Mouse (Mus musculus) CH12.LX (cell line): ENCODE measurements around the gene Farp1.

Source experiments
- MAFK ChIP-seq: IDR thresholded peaks from 2 replicates; pipeline ENCODE4 v1.6.1; 2011; ENCODE audit warnings: low read length, improper control_type of control experiment; ENCODE audit not compliant: insufficient replicate concordance
- RAD21 ChIP-seq: IDR thresholded peaks from 2 replicates; pipeline ENCODE4 v1.6.1; 2011; ENCODE audit warnings: low read depth, mild to moderate bottlenecking, low read length, improper control_type of control experiment, moderate library complexity
- ZKSCAN1 ChIP-seq: IDR thresholded peaks from 2 replicates; pipeline ENCODE4 v1.6.1; 2012; ENCODE audit warnings: low read depth, inconsistent platforms, low read length, improper control_type of control experiment, borderline replicate concordance

DNA sequence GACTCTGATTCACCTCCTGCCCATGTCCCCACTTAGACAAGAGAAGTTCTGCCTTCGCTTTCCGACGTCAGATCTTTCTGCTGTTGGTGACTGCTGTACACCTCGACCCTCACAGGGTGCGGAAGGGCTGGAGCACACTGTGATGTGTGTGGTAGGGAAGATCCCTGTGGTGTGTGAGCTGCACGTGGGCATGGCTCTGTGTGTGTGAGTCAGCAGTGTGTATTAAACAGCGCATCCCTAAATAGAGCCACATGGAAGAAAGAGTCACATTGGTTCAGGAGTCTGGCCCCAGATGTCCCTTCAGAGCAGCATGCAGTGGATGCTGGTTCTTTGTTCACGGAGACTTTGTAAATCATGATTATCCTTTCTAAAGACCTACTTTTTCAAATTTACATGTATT is 196.2 kb downstream of the Farp1 start:
- TF ChIP-seq MAFK (no peak), RAD21 (no peak), ZKSCAN1 (no peak)
